Mouse (Mus musculus): ENCODE measurements at regions not wholly inside any gene's neighbourhood (a gene's known extent, or its start where the extent isn't known, plus 50 kb on each side); places are given as distances from the start of the nearest gene placed in this dataset.

DNA sequence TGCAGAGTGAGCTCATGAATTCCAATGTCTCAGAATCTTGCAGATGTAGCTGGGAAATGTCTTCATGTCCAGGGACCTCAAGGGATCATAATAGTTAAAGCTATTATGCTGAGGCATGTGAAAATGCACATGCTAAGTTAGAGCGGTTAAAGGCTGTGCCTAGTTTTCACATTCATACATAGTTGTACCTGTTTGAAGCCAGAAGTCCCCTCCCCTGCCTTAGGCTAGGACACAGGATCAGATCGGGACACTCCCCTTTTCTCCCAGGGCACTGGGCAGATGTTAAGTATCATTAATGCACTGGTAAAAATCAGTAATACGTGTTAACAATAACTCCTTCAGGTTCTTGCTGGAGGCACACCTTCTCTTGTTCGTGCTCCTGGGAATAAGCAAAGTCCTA, 51.6 kb upstream of the Tmem14a start:
- TF ChIP-seq CTCF (IDR thresholded peaks at IDR 0.05; ENCODE audit: borderline replicate concordance, insufficient read depth, low read length) (no peak), POLR2A (IDR thresholded peaks at IDR 0.05; ENCODE audit: low read depth, low read length) (no peak; the same call in 1 of the 2 replicates)
